Comparison of ENCODE assay signal across 21 mouse cellular contexts in genomic region chr12:112757896-112758295, GRCm38 (mm10). TPM values are rescaled to one million over a fixed set of nuclear protein-coding genes. Genes with fewer than 3 reads are reported as not detected.
"Had no signal": no experiment of that assay in that cellular context is flagged by ENCODE, and none has a peak within 500 bp of the region (broad histone marks: within the 10 kb centered on the region; RNA-seq: fewer than 3 reads in every experiment).

No protein-coding gene starts in this region.

- H3K4me3 ChIP-seq: liver, embryonic 13.5 days; liver, embryonic 15.5 days; lung, embryonic 15.5 days; megakaryocyte, embryonic 14.5 days; midbrain, embryonic 13.5 days; midbrain, embryonic 15.5 days; neural tube, embryonic 12.5 days; stomach, embryonic 15.5 days had no signal

- H3K27me3 ChIP-seq: liver, embryonic 15.5 days; lung, embryonic 15.5 days; midbrain, embryonic 13.5 days; midbrain, embryonic 15.5 days; neural tube, embryonic 12.5 days; stomach, embryonic 15.5 days had no signal

- H3K9me3 ChIP-seq: liver, embryonic 13.5 days; liver, embryonic 15.5 days; lung, embryonic 15.5 days; midbrain, embryonic 15.5 days; neural tube, embryonic 12.5 days; stomach, embryonic 15.5 days had no signal

- H3K27ac ChIP-seq: liver, embryonic 13.5 days; liver, embryonic 15.5 days; lung, embryonic 15.5 days; macrophage; midbrain, embryonic 13.5 days; midbrain, embryonic 15.5 days; neural tube, embryonic 12.5 days; stomach, embryonic 15.5 days; stomach, postnatal 0 days had no signal

- H3K4me1 ChIP-seq: liver, embryonic 13.5 days; lung, embryonic 15.5 days; midbrain, embryonic 13.5 days; midbrain, embryonic 15.5 days; neural tube, embryonic 12.5 days; stomach, embryonic 15.5 days had no signal

- DNase-seq: liver, embryonic 13.5 days; liver, postnatal 0 days; lung, adult 2 months; lung, postnatal 14 days; lung, postnatal 36 days; right cerebral cortex, postnatal 14 days; thymus, adult 2 months; thymus, postnatal 14 days; thymus, postnatal 36 days had no signal

- H3K36me3 ChIP-seq: liver, embryonic 13.5 days; liver, embryonic 15.5 days; lung, embryonic 15.5 days; midbrain, embryonic 13.5 days; midbrain, embryonic 15.5 days; neural tube, embryonic 12.5 days; stomach, embryonic 15.5 days had no signal

RNA-seq across cellular contexts. Expression of gene Cep170b, which starts 37.6 kb away (rescaled TPM):
- total RNA-seq: monocyte, adult 5-6 weeks had no signal

RNA-seq across cellular contexts. Expression of gene Ahnak2, which starts 44.6 kb away (rescaled TPM):
- total RNA-seq: megakaryocyte progenitor cell, adult 5-6 weeks; neutrophil, adult 5-6 weeks had no signal

RNA-seq across cellular contexts. Expression of gene Clba1, which starts 50.8 kb away (rescaled TPM):
- total RNA-seq: monocyte, adult 5-6 weeks had no signal
